8 mouse cellular contexts compared by ENCODE assay signal in the genomic region with DNA sequence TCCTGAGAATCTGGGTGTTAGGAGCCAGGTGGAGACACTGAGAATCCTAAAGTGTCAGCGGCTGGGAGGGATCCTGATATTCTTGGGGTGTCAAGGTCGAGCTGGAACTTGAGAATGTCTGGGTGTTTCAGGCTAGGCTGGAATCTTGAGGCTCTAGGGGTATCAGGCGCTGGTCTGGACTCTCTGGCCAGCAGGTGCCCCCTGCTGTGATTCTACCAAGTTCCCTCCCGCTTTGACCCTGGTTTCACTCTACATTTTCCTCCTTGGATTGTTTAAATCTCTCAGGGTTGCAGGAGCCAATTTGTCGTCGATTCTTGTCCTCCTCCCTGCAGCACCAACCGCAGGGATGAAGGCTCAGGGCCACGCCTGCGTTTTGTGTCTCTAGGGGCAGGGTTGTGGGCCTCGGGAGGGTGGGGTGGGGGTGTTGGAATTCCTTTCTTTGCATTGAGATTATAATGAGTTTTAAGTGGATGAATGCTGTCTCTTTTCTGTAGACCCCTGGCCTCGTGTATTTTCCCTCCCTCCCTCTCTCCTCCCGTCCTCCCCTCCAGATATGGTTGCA. TPM values are rescaled to one million over a fixed set of nuclear protein-coding genes. Genes with fewer than 3 reads are reported as not detected.
A peak's percentile ranks its signal among the peaks of the same experiment; 100 is the strongest.
DNase-seq lines count a peak whose midpoint lies in the region; ATAC-seq and TF ChIP-seq lines count a peak whose summit lies in the region.

No protein-coding gene starts in this region.

- no peak for TF ChIP-seq CTCF in lung, adult 2 months (IDR thresholded peaks at IDR 0.05; ENCODE audit: insufficient read depth, low read length)

- DNase-seq in lung, adult 2 months = no peak
- no peak for DNase-seq in lung, postnatal 36 days
- DNase-seq in intestine, embryonic 14.5 days (ENCODE audit: low spot score) = no peak
- DNase-seq in thymus, adult 18-20 months = no peak
- no peak for DNase-seq in gastrocnemius, postnatal 36 days
- DNase-seq in left cerebral cortex, postnatal 25 days (ENCODE audit: low spot score in 2 of 2) = no peak

- peak overlapping the region; percentile 90 for H3K4me2 ChIP-seq in embryonic facial prominence, embryonic 13.5 days
- peak overlapping the region; percentile 86 for H3K4me2 ChIP-seq in intestine, embryonic 14.5 days (ENCODE audit: low read length)
- H3K4me2 ChIP-seq in myocyte (ENCODE audit: low read depth) = peak overlapping the region; percentile 95

- peaks cover 5% of the 10 kb centered on the region; the same call in 1 of the 2 replicates for H3K4me1 ChIP-seq in lung, adult 2 months (ENCODE audit: control insufficient read depth, insufficient read depth, low read length)
- H3K4me1 ChIP-seq in embryonic facial prominence, embryonic 13.5 days = peaks cover 32% of the 10 kb centered on the region
- peaks cover 19% of the 10 kb centered on the region for H3K4me1 ChIP-seq in intestine, embryonic 14.5 days (replicated peaks; ENCODE audit: control insufficient read depth, insufficient read depth, low read length)

- H3K4me3 ChIP-seq in lung, adult 2 months (replicated peaks; ENCODE audit: extremely low read depth, low read depth, low read length) = peak overlapping the region; percentile 96
- peak overlapping the region; percentile 89 for H3K4me3 ChIP-seq in embryonic facial prominence, embryonic 13.5 days
- peak overlapping the region; percentile 71 for H3K4me3 ChIP-seq in intestine, embryonic 14.5 days (ENCODE audit: low read depth, low read length)
- peak overlapping the region; percentile 79 for H3K4me3 ChIP-seq in myocyte

- no peaks in the 10 kb centered on the region for H3K27me3 ChIP-seq in embryonic facial prominence, embryonic 13.5 days
- no peaks in the 10 kb centered on the region for H3K27me3 ChIP-seq in intestine, embryonic 14.5 days (replicated peaks; ENCODE audit: control insufficient read depth, insufficient read depth, low read length)
- H3K27me3 ChIP-seq in myocyte (ENCODE audit: control insufficient read depth, insufficient read depth, insufficient read length) = no peaks in the 10 kb centered on the region

- H3K79me2 ChIP-seq in myocyte (ENCODE audit: control insufficient read depth, insufficient read depth) = peaks cover 16% of the 10 kb centered on the region

- H3K9ac ChIP-seq in embryonic facial prominence, embryonic 13.5 days = peak overlapping the region; percentile 92
- peak overlapping the region; percentile 84 for H3K9ac ChIP-seq in intestine, embryonic 14.5 days (ENCODE audit: low read length)

- ATAC-seq in embryonic facial prominence, embryonic 13.5 days (ENCODE audit: insufficient number of reproducible peaks, insufficient read depth, low FRiP score, low TSS enrichment, low read depth) = no peak
- no peak; the same call in 1 of the 2 replicates for ATAC-seq in intestine, embryonic 14.5 days (replicated peaks; ENCODE audit: low FRiP score, low TSS enrichment, low read depth)

- peak overlapping the region; percentile 84 for H3K27ac ChIP-seq in embryonic facial prominence, embryonic 13.5 days
- H3K27ac ChIP-seq in intestine, embryonic 14.5 days (ENCODE audit: low read depth) = peak overlapping the region; percentile 73

- H3ac ChIP-seq in myocyte (ENCODE audit: control insufficient read depth, insufficient read length) = peak overlapping the region; percentile 44

- no peak for TF ChIP-seq POLR2A in lung, adult 2 months (IDR thresholded peaks at IDR 0.05; ENCODE audit: borderline replicate concordance, extremely low read depth, low read depth, low read length)
- no peak for TF ChIP-seq POLR2A in myocyte (IDR thresholded peaks at IDR 0.05; ENCODE audit: insufficient read length, low read depth)

- WGBS in lung, adult 2 months = 8% methylated on average over 12 of the region's 12 CpGs
- WGBS in embryonic facial prominence, embryonic 13.5 days = 2% methylated on average over 12 of the region's 12 CpGs
- 3% methylated on average over 12 of the region's 12 CpGs for WGBS in intestine, embryonic 14.5 days

- intact Hi-C loops in gastrocnemius, postnatal 36 days (cut with DNase I) = no loop called here
- intact Hi-C loops in left cerebral cortex, postnatal 25 days (cut with DNase I) = no loop called here

- H3K36me3 ChIP-seq in embryonic facial prominence, embryonic 13.5 days = 0 out of 2 replicates have a peak, but pooled peaks cover 3% of the 10 kb centered on the region
- H3K36me3 ChIP-seq in intestine, embryonic 14.5 days (ENCODE audit: control insufficient read depth, insufficient read depth, low read length) = no peaks in the 10 kb centered on the region
- no peaks in the 10 kb centered on the region for H3K36me3 ChIP-seq in myocyte (ENCODE audit: control insufficient read depth, insufficient read depth)

- no peaks in the 10 kb centered on the region for H3K9me3 ChIP-seq in embryonic facial prominence, embryonic 13.5 days
- H3K9me3 ChIP-seq in intestine, embryonic 14.5 days (ENCODE audit: control insufficient read depth, low read length) = no peaks in the 10 kb centered on the region

TF ChIP-seq in myocyte, 11 proteins besides CTCF, POLR2A, EP300 and RAD21:
- no peak for TF ChIP-seq MYOG (IDR thresholded peaks at IDR 0.05; ENCODE audit: control insufficient read depth in 1 of 3, insufficient read depth in 1 of 3, insufficient read length in 2 of 3, low read depth in 2 of 3)
- no peak for TF ChIP-seq MYOD1 (IDR thresholded peaks at IDR 0.05; ENCODE audit: control insufficient read depth in 1 of 3, insufficient read length in 2 of 3, low read depth in 2 of 3)
- no peak for TF ChIP-seq MAX (IDR thresholded peaks at IDR 0.05; ENCODE audit: low read depth)
- no peak for TF ChIP-seq POLR2AphosphoS2 (IDR thresholded peaks at IDR 0.05; ENCODE audit: insufficient read length, low read depth)
- TF ChIP-seq TCF12 (IDR thresholded peaks at IDR 0.05; ENCODE audit: insufficient read depth, poor library complexity, severe bottlenecking) = no peak
- TF ChIP-seq REST (IDR thresholded peaks at IDR 0.05; ENCODE audit: insufficient read depth, insufficient read length) = no peak
- TF ChIP-seq TCF3 (IDR thresholded peaks at IDR 0.05; ENCODE audit: insufficient read length, low read depth) = no peak
- no peak for TF ChIP-seq E2F4 (IDR thresholded peaks at IDR 0.05; ENCODE audit: insufficient read depth)
- no peak for TF ChIP-seq USF1 (IDR thresholded peaks at IDR 0.05; ENCODE audit: low read depth)
- no peak for TF ChIP-seq SRF (IDR thresholded peaks at IDR 0.05; ENCODE audit: control insufficient read depth, insufficient read length, low read depth)
- TF ChIP-seq CEBPB (IDR thresholded peaks at IDR 0.05; ENCODE audit: insufficient read depth, poor library complexity, severe bottlenecking) = no peak

RNA-seq across cellular contexts. Expression of a gene that starts 0.7 kb away (rescaled TPM):
- polyA plus RNA-seq in lung, adult 2 months (2012; rRNA removed) = 7.3 and 7.9 TPM in 2 replicates
- polyA plus RNA-seq in embryonic facial prominence, embryonic 13.5 days (2015; fragmentation: Nextera tagmentation; extraction: Ambion mirVana) = 48.9 and 51.7 TPM in 2 replicates
- polyA plus RNA-seq in intestine, embryonic 14.5 days (2014; fragmentation: Nextera tagmentation; extraction: Ambion mirVana) = 51.9 and 52.0 TPM in 2 replicates
- 24.0 TPM for polyA plus RNA-seq in myocyte (2012; fragmentation: generic; extraction: Trizol)
- 10 to 100 TPM; 10.5 to 11.7 TPM for total RNA-seq in gastrocnemius, postnatal 36 days (2021)
- total RNA-seq in left cerebral cortex, postnatal 25 days (2021) = 10 to 100 TPM; 45.0 to 47.0 TPM

RNA-seq across cellular contexts. Expression of a gene that starts 53.6 kb away (rescaled TPM):
- polyA plus RNA-seq in lung, adult 2 months (2012; rRNA removed) = 0.80 and 0.86 TPM in 2 replicates
- polyA plus RNA-seq in embryonic facial prominence, embryonic 13.5 days (2015; fragmentation: Nextera tagmentation; extraction: Ambion mirVana) = 5.4 and 5.5 TPM in 2 replicates
- polyA plus RNA-seq in intestine, embryonic 14.5 days (2014; fragmentation: Nextera tagmentation; extraction: Ambion mirVana) = 3.2 and 3.9 TPM in 2 replicates
- 2.3 TPM for polyA plus RNA-seq in myocyte (2012; fragmentation: generic; extraction: Trizol)
- under 1 TPM; 0.54 to 0.66 TPM for total RNA-seq in gastrocnemius, postnatal 36 days (2021)
- total RNA-seq in left cerebral cortex, postnatal 25 days (2021) = 10 to 100 TPM; 67.4 to 72.8 TPM
